Mouse (Mus musculus): ENCODE measurements at regions not wholly inside any gene's neighbourhood (a gene's known extent, or its start where the extent isn't known, plus 50 kb on each side); places are given as distances from the start of the nearest gene placed in this dataset.

GRCm38 (mm10) chr17:51683318-51683717 lies 149.8 kb downstream of the Satb1 start:
- Histone ChIP-seq H3K36me3 (ENCODE audit: inconsistent target) (no peaks in the 10 kb centered on the region), H3K79me2 (ENCODE audit: inconsistent target) (no peaks in the 10 kb centered on the region), H3K4me3 (ENCODE audit: inconsistent target) (no peak overlapping the region), H3K27ac (no peak overlapping the region)
- 64% methylated on average over 4 of the region's 4 CpGs for WGBS (ENCODE audit: missing documents)

- 86% methylated on average over 3 of the region's 3 CpGs for WGBS (ENCODE audit: missing documents)
- Histone ChIP-seq H3K79me2 (ENCODE audit: inconsistent target) (no peaks in the 10 kb centered on the region), H3K4me3 (ENCODE audit: inconsistent target) (no peak overlapping the region), H3K36me3 (ENCODE audit: inconsistent target) (no peaks in the 10 kb centered on the region), H3K27ac (no peak overlapping the region)
Observed at GRCm38 (mm10) chr17:51682368-51682767, 150.7 kb downstream of the Satb1 start.

GRCm38 (mm10) chr17:51677451-51677850 lies 155.6 kb downstream of the Satb1 start:
- no peaks in the 10 kb centered on the region for H3K79me2 ChIP-seq (ENCODE audit: inconsistent target)
- no peak overlapping the region for H3K4me3 ChIP-seq (ENCODE audit: inconsistent target)
- H3K27ac ChIP-seq: no peak overlapping the region
- 94% methylated on average over 8 of the region's 8 CpGs for WGBS (ENCODE audit: missing documents)
- no peaks in the 10 kb centered on the region for H3K36me3 ChIP-seq (ENCODE audit: inconsistent target)

- no peak overlapping the region for H3K4me3 ChIP-seq (ENCODE audit: inconsistent target)
- WGBS (ENCODE audit: missing documents): 21% methylated on average over 4 of the region's 4 CpGs
- H3K27ac ChIP-seq: no peak overlapping the region
- no peaks in the 10 kb centered on the region for H3K79me2 ChIP-seq (ENCODE audit: inconsistent target)
- H3K36me3 ChIP-seq (ENCODE audit: inconsistent target): no peaks in the 10 kb centered on the region
Observed at GRCm38 (mm10) chr17:51658408-51658807, 174.7 kb downstream of the Satb1 start.

- no peaks in the 10 kb centered on the region for H3K36me3 ChIP-seq (ENCODE audit: inconsistent target)
- H3K79me2 ChIP-seq (ENCODE audit: inconsistent target): no peaks in the 10 kb centered on the region
- no peak overlapping the region for H3K27ac ChIP-seq
- no peak overlapping the region for H3K4me3 ChIP-seq (ENCODE audit: inconsistent target)
- 87% methylated on average over 3 of the region's 3 CpGs for WGBS (ENCODE audit: missing documents)
Observed at GRCm38 (mm10) chr17:51653881-51654280, 179.2 kb downstream of the Satb1 start.

DNA sequence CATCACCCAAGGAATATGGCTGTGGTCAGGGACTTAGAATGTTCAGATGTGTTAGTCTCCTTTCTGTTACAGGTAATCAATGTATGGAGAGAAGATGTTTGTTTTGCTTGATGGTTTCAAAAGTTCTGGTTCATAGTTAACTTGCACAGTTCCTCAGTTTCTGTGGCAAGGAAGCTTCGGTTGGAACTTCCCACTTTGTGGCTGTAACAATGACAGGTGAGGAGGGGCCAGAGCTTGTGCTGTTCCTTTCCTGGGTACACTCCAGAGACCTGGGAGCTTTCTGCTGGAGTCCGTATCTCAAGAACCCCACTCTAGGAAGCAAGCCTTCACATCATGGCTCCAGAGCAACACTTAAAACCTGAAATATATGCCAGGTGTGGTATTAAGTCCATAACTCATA lies 181.2 kb downstream of the Satb1 start:
- 33% methylated on average over 2 of the region's 2 CpGs for WGBS (ENCODE audit: missing documents)
- H3K4me3 ChIP-seq (ENCODE audit: inconsistent target): no peak overlapping the region
- H3K36me3 ChIP-seq (ENCODE audit: inconsistent target): no peaks in the 10 kb centered on the region
- H3K27ac ChIP-seq: no peak overlapping the region
- H3K79me2 ChIP-seq (ENCODE audit: inconsistent target): no peaks in the 10 kb centered on the region

- Histone ChIP-seq H3K36me3 (ENCODE audit: inconsistent target) (no peaks in the 10 kb centered on the region), H3K79me2 (ENCODE audit: inconsistent target) (no peaks in the 10 kb centered on the region), H3K27ac (no peak overlapping the region), H3K4me3 (ENCODE audit: inconsistent target) (no peak overlapping the region)
- 90% methylated on average over 12 of the region's 12 CpGs for WGBS (ENCODE audit: missing documents)
Observed at GRCm38 (mm10) chr17:51649213-51649815, 183.8 kb downstream of the Satb1 start.

DNA sequence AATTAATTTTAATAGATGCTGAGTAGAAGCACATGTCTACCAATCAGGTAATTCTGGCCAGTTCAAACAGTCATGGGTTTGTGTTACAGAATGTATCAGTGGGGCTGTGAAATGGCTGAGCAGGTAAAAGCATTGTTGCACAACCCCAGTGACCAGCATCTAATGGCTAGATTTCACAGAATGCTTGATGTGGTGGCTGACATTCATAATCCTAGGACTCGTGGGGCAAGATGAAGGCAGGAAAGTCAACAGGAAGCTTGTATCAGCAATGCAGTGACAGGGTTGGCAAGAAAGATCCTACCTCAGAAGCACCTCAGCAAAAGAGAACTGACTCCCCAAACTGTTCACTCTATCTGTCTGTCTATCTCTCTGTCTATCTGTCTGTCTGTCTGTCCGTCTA lies 186.7 kb downstream of the Satb1 start:
- H3K4me3 ChIP-seq (ENCODE audit: inconsistent target): no peak overlapping the region
- no peaks in the 10 kb centered on the region for H3K36me3 ChIP-seq (ENCODE audit: inconsistent target)
- no peak overlapping the region for H3K27ac ChIP-seq
- no peaks in the 10 kb centered on the region for H3K79me2 ChIP-seq (ENCODE audit: inconsistent target)
- 68% methylated on average over 2 of the region's 2 CpGs for WGBS (ENCODE audit: missing documents)

DNA sequence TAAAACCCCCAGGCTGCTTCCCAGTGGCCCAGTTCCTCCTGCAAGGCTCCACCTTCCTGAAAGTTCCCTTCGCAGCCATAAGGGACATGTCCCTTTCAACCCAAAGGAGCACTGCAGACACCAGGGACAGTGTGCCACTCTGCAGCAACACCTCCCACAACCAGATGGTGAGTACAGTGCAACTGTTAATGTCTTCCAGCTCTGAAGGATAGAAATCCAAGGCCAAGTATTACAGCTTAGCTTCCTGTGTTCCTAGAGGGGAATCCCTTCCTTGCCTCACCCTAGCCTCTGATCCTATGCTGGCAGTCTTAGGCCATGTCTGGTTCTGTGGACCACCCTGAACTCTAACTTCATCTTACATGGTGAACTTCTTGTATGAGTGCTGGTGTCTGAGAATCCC lies 187.2 kb downstream of the Satb1 start:
- Histone ChIP-seq H3K79me2 (ENCODE audit: inconsistent target) (no peaks in the 10 kb centered on the region), H3K4me3 (ENCODE audit: inconsistent target) (no peak overlapping the region), H3K27ac (no peak overlapping the region), H3K36me3 (ENCODE audit: inconsistent target) (no peaks in the 10 kb centered on the region)
- 87% methylated on average over 1 of the region's 1 CpGs for WGBS (ENCODE audit: missing documents)

GRCm38 (mm10) chr17:51642682-51643081 lies 190.4 kb downstream of the Satb1 start:
- Histone ChIP-seq H3K36me3 (ENCODE audit: inconsistent target) (no peaks in the 10 kb centered on the region), H3K79me2 (ENCODE audit: inconsistent target) (no peaks in the 10 kb centered on the region), H3K4me3 (ENCODE audit: inconsistent target) (no peak overlapping the region), H3K27ac (no peak overlapping the region)
- 83% methylated on average over 2 of the region's 2 CpGs for WGBS (ENCODE audit: missing documents)

DNA sequence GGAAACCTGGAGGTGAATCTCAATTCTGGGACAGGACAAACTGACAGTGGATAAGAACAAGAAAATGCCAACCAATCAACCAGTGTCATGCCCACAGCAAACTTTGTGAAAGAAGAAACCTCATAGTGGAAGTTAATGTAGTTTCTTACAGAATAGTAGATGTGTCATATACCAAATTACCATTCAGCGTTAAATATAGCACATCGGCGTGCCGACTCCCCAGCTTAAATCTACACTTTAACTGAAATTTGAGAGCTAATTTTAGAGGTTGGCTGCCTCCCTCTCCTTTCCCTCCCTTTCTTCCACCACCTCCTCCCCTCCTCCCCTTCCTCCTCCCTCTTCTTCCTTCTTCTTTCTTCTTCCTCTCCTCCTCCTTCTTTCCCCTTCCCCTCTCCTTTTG lies 197.2 kb downstream of the Satb1 start:
- Histone ChIP-seq H3K36me3 (ENCODE audit: inconsistent target) (no peaks in the 10 kb centered on the region), H3K4me3 (ENCODE audit: inconsistent target) (no peak overlapping the region), H3K79me2 (ENCODE audit: inconsistent target) (no peaks in the 10 kb centered on the region), H3K27ac (no peak overlapping the region)
- WGBS (ENCODE audit: missing documents): 36% methylated on average over 4 of the region's 4 CpGs

DNA sequence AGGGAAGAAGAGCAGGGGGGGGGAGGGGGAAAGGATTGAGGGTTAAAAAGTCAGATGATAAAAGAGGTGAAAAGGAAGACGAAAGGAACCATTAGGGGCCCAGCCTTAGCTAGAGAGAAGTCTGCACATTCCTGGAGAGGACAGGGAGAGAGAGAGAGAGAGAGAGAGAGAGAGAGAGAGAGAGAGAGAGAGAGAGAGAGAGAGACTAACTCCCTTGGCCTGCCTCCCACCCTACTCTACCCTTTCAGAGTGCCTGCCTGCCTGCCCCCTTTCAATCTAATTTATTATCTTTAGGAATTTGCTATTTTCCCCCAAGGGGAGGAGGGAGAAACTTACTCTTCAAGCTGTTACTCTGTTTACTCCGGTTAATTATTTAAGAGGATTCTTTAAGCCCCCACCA lies 201.5 kb downstream of the Satb1 start:
- no peaks in the 10 kb centered on the region for H3K79me2 ChIP-seq (ENCODE audit: inconsistent target)
- no peaks in the 10 kb centered on the region for H3K36me3 ChIP-seq (ENCODE audit: inconsistent target)
- WGBS (ENCODE audit: missing documents): 100% methylated on average over 1 of the region's 2 CpGs
- no peak overlapping the region for H3K4me3 ChIP-seq (ENCODE audit: inconsistent target)
- H3K27ac ChIP-seq: no peak overlapping the region

GRCm38 (mm10) chr17:51620528-51620927 lies 212.6 kb downstream of the Satb1 start:
- H3K27ac ChIP-seq: no peak overlapping the region
- no peaks in the 10 kb centered on the region for H3K36me3 ChIP-seq (ENCODE audit: inconsistent target)
- no peak overlapping the region for H3K4me3 ChIP-seq (ENCODE audit: inconsistent target)
- 69% methylated on average over 3 of the region's 3 CpGs for WGBS (ENCODE audit: missing documents)
- H3K79me2 ChIP-seq (ENCODE audit: inconsistent target): no peaks in the 10 kb centered on the region

- H3K36me3 ChIP-seq (ENCODE audit: inconsistent target): no peaks in the 10 kb centered on the region
- H3K79me2 ChIP-seq (ENCODE audit: inconsistent target): no peaks in the 10 kb centered on the region
- WGBS (ENCODE audit: missing documents): 100% methylated on average over 1 of the region's 1 CpGs
- no peak overlapping the region for H3K4me3 ChIP-seq (ENCODE audit: inconsistent target)
- H3K27ac ChIP-seq: no peak overlapping the region
Observed at GRCm38 (mm10) chr17:51585263-51585662, 247.8 kb downstream of the Satb1 start.

DNA sequence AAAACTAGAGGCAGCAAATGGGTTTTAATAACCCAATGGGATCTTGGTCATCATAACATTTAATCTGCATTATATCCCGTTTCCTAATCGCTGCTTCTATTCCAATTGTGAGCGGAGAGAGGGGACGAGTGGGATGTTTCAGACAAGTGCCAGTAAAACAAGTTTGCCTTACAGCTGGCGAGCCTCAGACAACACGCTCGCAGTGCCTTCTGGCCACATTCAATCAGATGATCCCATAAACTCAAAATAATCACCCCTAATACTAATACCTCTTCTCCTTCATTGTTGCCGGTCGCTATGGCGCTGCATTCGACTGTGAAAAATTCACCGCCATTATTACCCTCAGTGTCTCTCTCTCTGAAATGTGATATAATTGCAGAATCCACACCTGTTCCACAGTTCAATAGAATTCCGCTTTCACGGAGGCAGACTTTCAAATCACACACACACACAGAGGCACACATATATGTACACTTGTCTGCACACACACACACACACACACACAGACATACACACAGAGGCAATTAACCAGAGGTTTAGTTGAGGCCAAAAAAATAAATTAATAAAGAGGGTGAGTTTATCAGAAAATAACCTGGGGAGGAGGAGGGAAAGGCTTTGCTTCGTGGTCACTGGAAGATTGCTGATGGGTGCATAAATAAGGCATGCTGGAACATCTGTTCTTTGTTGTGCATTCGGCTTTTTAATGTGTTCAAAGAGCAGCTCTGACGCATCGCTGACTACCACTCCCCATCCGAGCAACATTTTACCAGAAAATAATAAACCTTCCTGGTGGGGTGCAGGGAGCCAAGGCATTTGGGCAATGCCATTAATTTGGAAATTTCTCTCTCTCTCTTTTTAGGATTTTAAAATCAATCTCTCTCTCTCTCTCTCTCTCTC lies 248.9 kb downstream of the Satb1 start:
- Histone ChIP-seq H3K79me2 (ENCODE audit: inconsistent target) (no peaks in the 10 kb centered on the region), H3K27ac (no peak overlapping the region), H3K4me3 (ENCODE audit: inconsistent target) (no peak overlapping the region), H3K36me3 (ENCODE audit: inconsistent target) (no peaks in the 10 kb centered on the region)
- 92% methylated on average over 19 of the region's 19 CpGs for WGBS (ENCODE audit: missing documents)

All from macrophage (primary cell).